Mouse (Mus musculus) 3T3-L1 (cell line): ENCODE measurements around the gene Lrrc23.

Experiments
- DNase-seq: peaks from one replicate; pipeline ENCODE4 v3.0.0-alpha.2; 2015; ENCODE audit warnings: low read depth, low spot score

Lrrc23 gene

GRCm38 (mm10) chr6:124779222-124779983, at the start of gene Lrrc23:
Gene Lrrc23, minus strand, starts transcription at chr6:124779727.
- DNase-seq: no peak

GRCm38 (mm10) chr6:124828101-124828592, 48.6 kb upstream of the Lrrc23 start:
- DNase-seq: peak; percentile 95

GRCm38 (mm10) chr6:124822049-124822448, 42.5 kb upstream of the Lrrc23 start:
- no peak for DNase-seq

GRCm38 (mm10) chr6:124820891-124821290, 41.4 kb upstream of the Lrrc23 start:
- DNase-seq: no peak

GRCm38 (mm10) chr6:124817971-124818370, 38.4 kb upstream of the Lrrc23 start:
- no peak for DNase-seq

GRCm38 (mm10) chr6:124817563-124817962, 38.0 kb upstream of the Lrrc23 start:
- no peak for DNase-seq

- DNase-seq: no peak
Observed at GRCm38 (mm10) chr6:124817125-124817524, 37.6 kb upstream of the Lrrc23 start.

GRCm38 (mm10) chr6:124816611-124817010, 37.1 kb upstream of the Lrrc23 start:
- no peak for DNase-seq

GRCm38 (mm10) chr6:124814858-124815774, 35.6 kb upstream of the Lrrc23 start:
- DNase-seq: no peak

- no peak for DNase-seq
Observed at GRCm38 (mm10) chr6:124814448-124814847, 34.9 kb upstream of the Lrrc23 start.

GRCm38 (mm10) chr6:124813933-124814332, 34.4 kb upstream of the Lrrc23 start, which contains the start of gene Tpi1:
Gene Tpi1, minus strand, starts transcription at chr6:124814296.
- DNase-seq: peak; percentile 96

GRCm38 (mm10) chr6:124813496-124813895, 34.0 kb upstream of the Lrrc23 start:
- peak; percentile 80 for DNase-seq

GRCm38 (mm10) chr6:124812848-124813247, 33.3 kb upstream of the Lrrc23 start:
- no peak for DNase-seq

GRCm38 (mm10) chr6:124811701-124812560, 32.4 kb upstream of the Lrrc23 start:
- no peak for DNase-seq

- DNase-seq: peak; percentile 24
Observed at GRCm38 (mm10) chr6:124811403-124811665, 31.8 kb upstream of the Lrrc23 start.

GRCm38 (mm10) chr6:124810566-124811402, 31.3 kb upstream of the Lrrc23 start:
- DNase-seq: peak; percentile 18

GRCm38 (mm10) chr6:124809775-124810538, 30.4 kb upstream of the Lrrc23 start:
- DNase-seq: peak; percentile 61

- DNase-seq: peak; percentile 91
Observed at GRCm38 (mm10) chr6:124809052-124809774, 29.7 kb upstream of the Lrrc23 start.

GRCm38 (mm10) chr6:124808358-124809012, 29.0 kb upstream of the Lrrc23 start, which contains the start of gene Spsb2:
Gene Spsb2, plus strand, starts transcription at chr6:124808661.
- DNase-seq: peak; percentile 83
